Mouse (Mus musculus): ENCODE data around the gene Gm28230. TPM values are rescaled to one million over a fixed set of nuclear protein-coding genes. Genes with fewer than 3 reads are reported as not detected.

Gm28230 gene
- polyA plus RNA-seq, 1 experiment from 2014 or later, result not detected

DNA sequence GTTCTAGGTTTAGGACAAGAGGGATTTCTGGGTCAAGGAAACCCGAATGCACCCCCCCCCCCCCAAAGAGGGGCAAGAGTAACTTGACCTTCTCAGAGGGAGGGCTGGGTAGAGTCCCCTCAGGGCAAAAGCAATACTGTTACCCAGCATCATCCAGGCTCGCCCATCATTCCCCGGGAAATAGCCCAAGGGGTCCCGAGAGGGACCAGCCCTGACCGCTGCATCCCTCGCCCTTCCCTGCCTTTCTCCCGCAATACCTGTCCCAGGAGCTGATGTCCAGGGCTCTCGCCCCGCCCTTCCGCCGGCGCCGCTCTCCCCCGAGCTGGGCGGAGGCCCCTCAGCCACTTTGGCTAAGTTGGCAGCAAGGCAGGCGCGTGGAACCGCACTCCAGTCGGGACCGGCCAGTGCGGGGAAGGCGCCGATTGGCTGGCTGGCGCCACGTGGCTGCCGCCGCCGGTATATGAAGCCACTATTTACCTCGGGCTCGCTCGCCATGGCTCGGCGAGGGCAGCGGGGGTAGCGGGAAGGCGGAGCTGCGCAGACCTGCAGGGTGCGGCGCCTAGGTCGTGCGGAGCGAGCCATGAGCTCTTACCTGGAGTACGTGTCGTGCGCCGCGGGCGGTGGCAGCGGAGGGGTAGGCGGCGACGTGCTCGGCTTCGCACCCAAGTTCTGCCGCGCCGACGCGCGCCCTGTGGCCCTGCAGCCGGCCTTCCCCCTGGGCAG lies 36.2 kb downstream of the Gm28230 start, which contains the start of gene Hoxd1:
TSS of gene Hoxd1 (plus strand) at position 459 of the 723 bp plus-strand sequence.
- H3K9me3 ChIP-seq (replicated peaks), result no peaks in the 10 kb centered on the region
- peak within 1 kb of the TSS; percentile 29; the same call in 1 of the 2 replicates for H3K9ac ChIP-seq
- H3K4me2 ChIP-seq, result peak within 1 kb of the TSS; percentile 83
- peaks cover 18% of the 10 kb centered on the region for H3K4me1 ChIP-seq (replicated peaks)
- peaks cover 82% of the 10 kb centered on the region for H3K27me3 ChIP-seq (replicated peaks)
- under 1% methylated on average over 61 of the region's 61 CpGs for WGBS
- H3K4me3 ChIP-seq, result peak within 1 kb of the TSS; percentile 50
- 0 out of 2 replicates have a peak, but pooled peaks have one; percentile 36 for ATAC-seq (ENCODE audit: insufficient number of reproducible peaks, low FRiP score)
- H3K36me3 ChIP-seq, result no peaks in the 10 kb centered on the region
- H3K27ac ChIP-seq (ENCODE audit: poor library complexity, severe bottlenecking), result no peak within 1 kb of the TSS

DNA sequence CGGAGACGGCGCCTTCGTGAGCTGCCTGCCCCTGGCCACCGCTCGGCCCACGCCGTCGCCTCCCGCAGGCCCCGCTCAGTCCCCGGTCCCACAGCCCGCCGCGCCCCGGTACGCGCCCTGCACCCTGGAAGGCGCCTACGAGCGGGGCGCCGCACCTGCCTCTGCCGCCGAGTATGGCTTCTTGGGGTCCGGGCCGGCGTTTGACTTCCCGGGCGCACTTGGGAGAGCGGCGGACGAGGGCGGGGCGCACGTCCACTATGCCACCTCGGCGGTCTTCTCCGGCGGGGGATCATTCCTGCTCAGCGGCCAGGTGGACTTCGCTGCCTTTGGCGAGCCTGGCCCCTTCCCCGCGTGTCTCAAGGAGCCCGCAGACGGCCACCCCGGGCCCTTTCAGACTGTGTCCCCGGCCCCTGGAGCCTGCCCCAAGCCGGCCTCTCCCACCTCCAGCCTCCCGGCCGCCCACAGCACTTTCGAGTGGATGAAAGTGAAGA lies 36.8 kb downstream of the Gm28230 start:
- H3K4me3 ChIP-seq, result peak overlapping the region; percentile 50
- no peak overlapping the region for H3K27ac ChIP-seq (ENCODE audit: poor library complexity, severe bottlenecking)
- no peaks in the 10 kb centered on the region for H3K9me3 ChIP-seq (replicated peaks)
- H3K9ac ChIP-seq, result peak overlapping the region; percentile 29; the same call in 1 of the 2 replicates
- no peak for ATAC-seq (ENCODE audit: insufficient number of reproducible peaks, low FRiP score)
- peaks cover 18% of the 10 kb centered on the region for H3K4me1 ChIP-seq (replicated peaks)
- peak overlapping the region; percentile 83 for H3K4me2 ChIP-seq
- peaks cover 77% of the 10 kb centered on the region for H3K27me3 ChIP-seq (replicated peaks)
- H3K36me3 ChIP-seq, result no peaks in the 10 kb centered on the region
- WGBS, result under 1% methylated on average over 48 of the region's 53 CpGs

DNA sequence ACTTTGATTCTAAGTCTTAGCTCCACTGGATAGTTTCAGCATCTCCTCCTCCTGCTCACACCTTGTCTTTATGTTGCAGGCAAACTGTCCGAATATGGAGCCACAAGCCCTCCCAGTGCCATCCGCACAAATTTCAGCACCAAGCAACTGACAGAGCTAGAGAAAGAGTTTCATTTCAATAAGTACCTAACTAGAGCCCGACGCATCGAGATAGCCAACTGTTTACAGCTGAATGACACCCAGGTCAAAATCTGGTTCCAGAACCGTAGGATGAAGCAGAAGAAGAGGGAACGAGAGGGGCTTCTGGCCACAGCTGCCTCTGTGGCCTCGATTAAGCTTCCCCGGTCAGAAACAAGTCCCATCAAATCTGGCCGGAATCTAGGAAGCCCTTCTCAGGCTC lies 37.4 kb downstream of the Gm28230 start:
- H3K27me3 ChIP-seq (replicated peaks), result peaks cover 78% of the 10 kb centered on the region
- H3K36me3 ChIP-seq, result no peaks in the 10 kb centered on the region
- H3K4me1 ChIP-seq (replicated peaks), result peaks cover 18% of the 10 kb centered on the region
- 43% methylated on average over 10 of the region's 10 CpGs for WGBS
- no peak overlapping the region for H3K27ac ChIP-seq (ENCODE audit: poor library complexity, severe bottlenecking)
- ATAC-seq (ENCODE audit: insufficient number of reproducible peaks, low FRiP score), result no peak
- no peak overlapping the region; the same call in 1 of the 2 replicates for H3K4me2 ChIP-seq
- H3K4me3 ChIP-seq, result peak overlapping the region; percentile 50; the same call in 1 of the 2 replicates
- no peaks in the 10 kb centered on the region for H3K9me3 ChIP-seq (replicated peaks)
- H3K9ac ChIP-seq, result no peak overlapping the region

DNA sequence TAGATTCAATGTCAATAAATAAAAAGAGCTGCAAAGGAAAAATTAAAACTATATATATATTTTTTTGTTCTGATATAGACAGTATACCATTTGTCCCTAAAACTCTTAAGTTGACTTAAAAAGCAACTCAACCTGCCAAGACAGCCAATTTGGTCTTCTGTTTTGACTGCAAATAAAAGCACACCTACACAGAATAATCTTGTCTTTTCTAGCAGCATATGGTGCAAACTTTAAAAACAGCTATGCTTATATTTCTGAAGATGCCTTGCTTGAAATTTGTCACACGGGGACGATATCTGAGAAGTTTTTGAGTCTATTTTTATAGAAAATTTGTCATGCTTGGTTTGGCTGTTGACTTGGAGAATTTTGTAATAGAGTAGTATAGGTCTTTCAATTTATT lies 47.8 kb downstream of the Gm28230 start:
- H3K9me3 ChIP-seq (replicated peaks), result no peaks in the 10 kb centered on the region; the same call in 1 of the 2 replicates
- no peaks in the 10 kb centered on the region for H3K4me1 ChIP-seq (replicated peaks)
- no peak for ATAC-seq (ENCODE audit: insufficient number of reproducible peaks, low FRiP score)
- H3K27me3 ChIP-seq (replicated peaks), result peaks cover 8% of the 10 kb centered on the region
- no peak overlapping the region for H3K4me3 ChIP-seq
- H3K36me3 ChIP-seq, result no peaks in the 10 kb centered on the region
- H3K27ac ChIP-seq (ENCODE audit: poor library complexity, severe bottlenecking), result no peak overlapping the region
- H3K9ac ChIP-seq, result no peak overlapping the region
- WGBS, result 77% methylated on average over 2 of the region's 2 CpGs
- no peak overlapping the region for H3K4me2 ChIP-seq

DNA sequence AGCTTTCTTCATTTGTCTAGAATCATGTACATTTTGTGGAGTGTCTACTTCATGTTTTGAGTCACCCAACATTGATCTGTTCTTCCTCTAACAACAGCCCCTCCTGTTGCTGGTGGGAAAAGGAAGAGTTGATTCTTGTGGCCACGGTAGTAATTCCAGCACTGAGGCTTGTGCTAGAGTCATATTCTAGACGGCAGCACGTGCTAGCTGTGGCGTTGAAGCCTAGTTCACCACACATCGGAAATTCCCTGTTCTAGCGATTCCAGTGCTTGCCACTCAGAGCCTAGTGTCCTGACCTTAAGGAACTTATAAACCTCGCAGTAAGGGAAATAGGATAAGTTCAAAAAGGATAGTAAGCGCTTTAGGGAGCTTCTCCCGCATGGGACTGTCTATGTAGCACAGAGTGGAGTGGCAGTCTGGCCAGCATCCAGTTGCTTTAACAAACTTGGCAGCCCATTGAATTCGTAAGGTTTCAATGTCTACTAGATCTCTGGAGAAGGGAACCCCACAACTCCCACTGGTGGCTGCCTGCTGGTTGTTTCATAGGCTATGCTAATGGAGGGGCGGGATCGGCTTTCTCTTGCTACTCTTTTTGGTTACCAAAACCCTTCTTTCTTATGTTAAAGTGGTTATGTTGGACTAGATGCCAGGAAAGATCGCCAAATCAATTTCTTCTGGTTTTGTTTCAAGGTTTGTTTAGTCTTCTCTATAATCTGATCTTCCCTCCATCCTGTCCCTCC lies 51.2 kb downstream of the Gm28230 start:
- H3K4me3 ChIP-seq, result no peak overlapping the region
- 69% methylated on average over 13 of the region's 13 CpGs for WGBS
- H3K27ac ChIP-seq (ENCODE audit: poor library complexity, severe bottlenecking), result no peak overlapping the region
- no peak overlapping the region for H3K9ac ChIP-seq
- no peak for ATAC-seq (ENCODE audit: insufficient number of reproducible peaks, low FRiP score)
- H3K9me3 ChIP-seq (replicated peaks), result no peaks in the 10 kb centered on the region; the same call in 1 of the 2 replicates
- no peaks in the 10 kb centered on the region for H3K36me3 ChIP-seq
- H3K4me1 ChIP-seq (replicated peaks), result no peaks in the 10 kb centered on the region
- no peak overlapping the region for H3K4me2 ChIP-seq
- H3K27me3 ChIP-seq (replicated peaks), result peaks cover 3% of the 10 kb centered on the region; the same call in 1 of the 2 replicates

DNA sequence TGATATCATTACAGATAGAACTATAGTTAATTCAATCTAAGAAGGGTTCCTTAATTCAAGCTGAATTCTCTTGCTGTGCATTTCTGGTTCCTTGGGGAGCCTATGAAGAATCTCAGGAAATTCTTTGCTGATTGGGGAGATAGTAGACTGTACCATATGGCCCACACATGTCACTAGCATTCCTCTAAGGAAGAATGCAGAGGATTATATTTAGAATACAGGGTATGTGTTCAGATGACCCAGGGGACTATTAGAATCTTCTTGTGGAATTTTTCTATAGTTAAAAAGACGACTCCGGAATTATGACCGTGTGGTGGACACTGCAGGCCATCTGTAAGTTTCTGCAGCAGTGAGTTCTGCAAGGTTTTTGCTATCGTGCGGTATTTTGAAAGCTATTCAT lies 54.9 kb downstream of the Gm28230 start:
- Histone ChIP-seq H3K4me3 (no peak overlapping the region), H3K4me1 (replicated peaks) (no peaks in the 10 kb centered on the region), H3K36me3 (no peaks in the 10 kb centered on the region), H3K27ac (ENCODE audit: poor library complexity, severe bottlenecking) (no peak overlapping the region), H3K9ac (no peak overlapping the region), H3K4me2 (no peak overlapping the region), H3K9me3 (replicated peaks) (no peaks in the 10 kb centered on the region), H3K27me3 (replicated peaks) (peaks cover 3% of the 10 kb centered on the region; the same call in 1 of the 2 replicates)
- WGBS, result 71% methylated on average over 5 of the region's 5 CpGs
- no peak for ATAC-seq (ENCODE audit: insufficient number of reproducible peaks, low FRiP score)

DNA sequence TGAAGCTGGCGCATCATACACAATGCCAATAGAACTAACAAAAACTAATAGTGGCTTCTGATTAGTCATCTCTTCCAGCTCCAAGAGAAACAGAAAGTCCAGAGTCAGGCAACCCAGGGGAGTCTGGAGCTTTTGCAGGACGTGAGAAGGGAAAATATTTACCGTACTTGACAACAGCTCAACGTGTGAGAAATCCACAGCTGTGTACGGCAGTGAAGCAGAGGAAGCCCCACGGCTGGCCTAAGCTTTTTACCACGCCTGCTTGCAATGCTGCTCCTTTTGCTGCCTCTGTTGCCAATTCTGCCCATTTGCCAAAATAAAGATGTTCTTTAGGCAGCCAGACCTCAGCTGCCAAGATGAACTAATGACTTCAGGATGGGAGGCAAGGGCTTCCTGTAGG lies 69.0 kb downstream of the Gm28230 start:
- 46% methylated on average over 7 of the region's 7 CpGs for WGBS

More for the DNA sequence above, 69.0 kb downstream of the Gm28230 start:
- no peak for ATAC-seq (ENCODE audit: insufficient number of reproducible peaks, low FRiP score)
- Histone ChIP-seq H3K4me3 (no peak overlapping the region), H3K9ac (no peak overlapping the region), H3K36me3 (no peaks in the 10 kb centered on the region), H3K27ac (ENCODE audit: poor library complexity, severe bottlenecking) (no peak overlapping the region), H3K4me1 (replicated peaks) (0 out of 2 replicates have a peak, but pooled peaks cover 2% of the 10 kb centered on the region), H3K9me3 (replicated peaks) (no peaks in the 10 kb centered on the region), H3K4me2 (no peak overlapping the region), H3K27me3 (replicated peaks) (no peaks in the 10 kb centered on the region; the same call in 1 of the 2 replicates)

MicroRNAs within 50 kb of the gene (microRNA counts, 519-probe panel; counts per million panel counts)
- microRNA mmu-miR-10b, result not detected

Small RNAs within 50 kb of the gene (microRNA-seq; reads per million reads assigned to microRNA genes)
- gene Gm44463 (not detected), gene Mir10b (364 reads per million, percentile 69 among the genes with 10 or more reads in this experiment)

Other genes starting within 250 kb of the Gm28230 start
- gene Lnpk, start 147.3 kb upstream of the Gm28230 start, polyA plus RNA-seq (2016; fragmentation: Nextera tagmentation; extraction: Ambion mirVana), result 28.0 and 30.6 TPM in 2 replicates
- gene Evx2, start 67.2 kb upstream of the Gm28230 start, polyA plus RNA-seq (2016; fragmentation: Nextera tagmentation; extraction: Ambion mirVana), result not detected in 2 replicates
- 0.09 and 0.12 TPM in 2 replicates for gene Hoxd13, start 58.4 kb upstream of the Gm28230 start, polyA plus RNA-seq (2016; fragmentation: Nextera tagmentation; extraction: Ambion mirVana)
- gene Hoxd12, start 51.7 kb upstream of the Gm28230 start, polyA plus RNA-seq (2016; fragmentation: Nextera tagmentation; extraction: Ambion mirVana), result 0.14 and 0.15 TPM in 2 replicates
- not detected in 2 replicates for gene Hoxd11, start 47.2 kb upstream of the Gm28230 start, polyA plus RNA-seq (2016; fragmentation: Nextera tagmentation; extraction: Ambion mirVana)
- 0.10 TPM in 1 of 2 replicates, not detected in the other for gene Hoxd10, start 34.8 kb upstream of the Gm28230 start, polyA plus RNA-seq (2016; fragmentation: Nextera tagmentation; extraction: Ambion mirVana)
- 0.08 TPM in 1 of 2 replicates, not detected in the other for gene Hoxd9, start 29.0 kb upstream of the Gm28230 start, polyA plus RNA-seq (2016; fragmentation: Nextera tagmentation; extraction: Ambion mirVana)
- gene Hoxd8, start 22.1 kb upstream of the Gm28230 start, polyA plus RNA-seq (2016; fragmentation: Nextera tagmentation; extraction: Ambion mirVana), result 0.10 and 0.37 TPM in 2 replicates
- 2.5 and 3.1 TPM in 2 replicates for gene Hoxd3, start 14.8 kb upstream of the Gm28230 start, polyA plus RNA-seq (2016; fragmentation: Nextera tagmentation; extraction: Ambion mirVana)
- 0.19 TPM in 1 of 2 replicates, not detected in the other for gene Hoxd4, start 14.8 kb upstream of the Gm28230 start, polyA plus RNA-seq (2016; fragmentation: Nextera tagmentation; extraction: Ambion mirVana)
- not detected in 2 replicates for gene Hoxd1, start 36.3 kb downstream of the Gm28230 start, polyA plus RNA-seq (2016; fragmentation: Nextera tagmentation; extraction: Ambion mirVana)
- gene Mtx2, start 99.1 kb downstream of the Gm28230 start, polyA plus RNA-seq (2016; fragmentation: Nextera tagmentation; extraction: Ambion mirVana), result 154 and 168 TPM in 2 replicates